Comparison of ENCODE assay signal across 13 mouse cellular contexts in genomic region chr12:98677336-98677735, GRCm38 (mm10). TPM values are rescaled to one million over a fixed set of nuclear protein-coding genes. Genes with fewer than 3 reads are reported as not detected.
A peak's percentile ranks its signal among the peaks of the same experiment; 100 is the strongest.
DNase-seq lines count a peak whose midpoint lies in the region; ATAC-seq and TF ChIP-seq lines count a peak whose summit lies in the region.
"Had no signal": no experiment of that assay in that cellular context is flagged by ENCODE, and none has a peak within 500 bp of the region (broad histone marks: within the 10 kb centered on the region; RNA-seq: fewer than 3 reads in every experiment).

No protein-coding gene starts in this region.

- H3K36me3 ChIP-seq in liver, embryonic 12.5 days = peaks cover 17% of the 10 kb centered on the region
- peaks cover 13% of the 10 kb centered on the region for H3K36me3 ChIP-seq in stomach, postnatal 0 days (ENCODE audit: control insufficient read depth, insufficient read depth, low read length)
- peaks cover 32% of the 10 kb centered on the region for H3K36me3 ChIP-seq in kidney, embryonic 16.5 days (ENCODE audit: insufficient read depth, low read length)
- peaks cover 40% of the 10 kb centered on the region for H3K36me3 ChIP-seq in hindbrain, embryonic 13.5 days

- H3K4me1 ChIP-seq in liver, embryonic 12.5 days = peaks cover 11% of the 10 kb centered on the region
- no peaks in the 10 kb centered on the region for H3K4me1 ChIP-seq in stomach, postnatal 0 days (replicated peaks; ENCODE audit: control insufficient read depth, insufficient read depth)
- H3K4me1 ChIP-seq in kidney, embryonic 16.5 days (ENCODE audit: insufficient read depth, low read length) = no peaks in the 10 kb centered on the region
- no peaks in the 10 kb centered on the region; the same call in 1 of the 2 replicates for H3K4me1 ChIP-seq in hindbrain, embryonic 13.5 days (replicated peaks)
- H3K4me1 ChIP-seq: hindbrain, embryonic 15.5 days had no signal

- no peaks in the 10 kb centered on the region for H3K9me3 ChIP-seq in liver, embryonic 12.5 days (replicated peaks)
- no peaks in the 10 kb centered on the region for H3K9me3 ChIP-seq in stomach, postnatal 0 days (ENCODE audit: control insufficient read depth, low read length)
- no peaks in the 10 kb centered on the region for H3K9me3 ChIP-seq in kidney, embryonic 16.5 days (ENCODE audit: low read length)
- no peaks in the 10 kb centered on the region for H3K9me3 ChIP-seq in hindbrain, embryonic 13.5 days
- H3K9me3 ChIP-seq: hindbrain, embryonic 15.5 days; liver, embryonic 15.5 days had no signal

- H3K9ac ChIP-seq in liver, embryonic 12.5 days = no peak overlapping the region
- no peak overlapping the region for H3K9ac ChIP-seq in stomach, postnatal 0 days (ENCODE audit: low read length)
- no peak overlapping the region for H3K9ac ChIP-seq in kidney, embryonic 16.5 days (replicated peaks; ENCODE audit: low read length)
- H3K9ac ChIP-seq in hindbrain, embryonic 13.5 days = no peak overlapping the region
- H3K9ac ChIP-seq: hindbrain, embryonic 15.5 days; liver, embryonic 15.5 days had no signal

- peak; percentile 45 for DNase-seq in CD4-positive, CD25-positive, alpha-beta regulatory T cell, adult 2 months (ENCODE audit: low read depth, low spot score)
- peak; percentile 26 for DNase-seq in c-Kit-positive CD71-negative TER-119-negative erythroid progenitor cells, embryonic 14.5 days (ENCODE audit: low read depth)
- peak; percentile 57 for DNase-seq in stomach, postnatal 0 days (ENCODE audit: low spot score)
- DNase-seq in gastrocnemius, adult 8-10 months (ENCODE audit: low spot score in 2 of 2) = no peak
- DNase-seq: adrenal gland, adult 2 months; cerebellum, adult 9-10 months had no signal

- TF ChIP-seq CTCF in stomach, postnatal 0 days (IDR thresholded peaks at IDR 0.05; ENCODE audit: low read depth) = no peak

- no peaks in the 10 kb centered on the region for H3K27me3 ChIP-seq in liver, embryonic 12.5 days (replicated peaks)
- no peaks in the 10 kb centered on the region for H3K27me3 ChIP-seq in stomach, postnatal 0 days (ENCODE audit: control insufficient read depth, insufficient read depth, low read length)
- no peaks in the 10 kb centered on the region for H3K27me3 ChIP-seq in kidney, embryonic 16.5 days (ENCODE audit: insufficient read depth, low read length)
- no peaks in the 10 kb centered on the region for H3K27me3 ChIP-seq in hindbrain, embryonic 13.5 days
- H3K27me3 ChIP-seq: hindbrain, embryonic 15.5 days; liver, embryonic 15.5 days had no signal

- H3K4me3 ChIP-seq in liver, embryonic 12.5 days = no peak overlapping the region
- no peak overlapping the region for H3K4me3 ChIP-seq in stomach, postnatal 0 days (ENCODE audit: low read depth, low read length)
- no peak overlapping the region for H3K4me3 ChIP-seq in kidney, embryonic 16.5 days (ENCODE audit: low read length)
- H3K4me3 ChIP-seq in hindbrain, embryonic 13.5 days = no peak overlapping the region
- H3K4me3 ChIP-seq: hindbrain, embryonic 15.5 days; liver, embryonic 15.5 days had no signal

- no peak for ATAC-seq in CD4-positive, CD25-positive, alpha-beta regulatory T cell, adult 4 months
- no peak for ATAC-seq in liver, embryonic 12.5 days
- no peak for ATAC-seq in stomach, postnatal 0 days (ENCODE audit: low FRiP score, low TSS enrichment)
- ATAC-seq in kidney, embryonic 16.5 days (ENCODE audit: low FRiP score, low TSS enrichment) = no peak
- ATAC-seq in hindbrain, embryonic 13.5 days (ENCODE audit: low FRiP score) = no peak

- no peak overlapping the region for H3K27ac ChIP-seq in liver, embryonic 12.5 days
- no peak overlapping the region for H3K27ac ChIP-seq in stomach, postnatal 0 days (replicated peaks)
- H3K27ac ChIP-seq in kidney, embryonic 16.5 days (ENCODE audit: low read length) = no peak overlapping the region
- H3K27ac ChIP-seq in hindbrain, embryonic 13.5 days = no peak overlapping the region
- H3K27ac ChIP-seq: hindbrain, embryonic 15.5 days; kidney, postnatal 0 days; liver, embryonic 15.5 days had no signal

- no peak for TF ChIP-seq EP300 in stomach, postnatal 0 days (optimal IDR thresholded peaks at IDR 0.05)

- 36% methylated on average over 14 of the region's 14 CpGs for WGBS in liver, embryonic 12.5 days (ENCODE audit: insufficient replicate concordance)
- 42% methylated on average over 14 of the region's 14 CpGs for WGBS in stomach, postnatal 0 days
- 48% methylated on average over 14 of the region's 14 CpGs for WGBS in kidney, embryonic 16.5 days
- 47% methylated on average over 14 of the region's 14 CpGs for WGBS in hindbrain, embryonic 13.5 days

- H3K4me2 ChIP-seq in liver, embryonic 12.5 days = peak overlapping the region; percentile 31; the same call in 1 of the 2 replicates
- H3K4me2 ChIP-seq in stomach, postnatal 0 days (replicated peaks; ENCODE audit: low read depth) = no peak overlapping the region
- H3K4me2 ChIP-seq in kidney, embryonic 16.5 days (replicated peaks; ENCODE audit: low read depth, low read length) = no peak overlapping the region
- H3K4me2 ChIP-seq in hindbrain, embryonic 13.5 days = no peak overlapping the region
- H3K4me2 ChIP-seq: hindbrain, embryonic 15.5 days; liver, embryonic 15.5 days had no signal

RNA-seq across cellular contexts. Expression of gene Spata7, which starts 49.4 kb away (rescaled TPM):
- polyA plus RNA-seq in CD4-positive, CD25-positive, alpha-beta regulatory T cell, adult 4 months (2017; shearing (Covaris generic)) = 1 to 10 TPM in 1 of 2 experiments, under 1 TPM in 1; 0.74 to 1.4 TPM
- polyA plus RNA-seq in liver, embryonic 12.5 days (2016; fragmentation: Nextera tagmentation; extraction: Ambion mirVana) = 4.2 and 4.3 TPM in 2 replicates
- polyA plus RNA-seq in stomach, postnatal 0 days (2015; fragmentation: Nextera tagmentation; extraction: Ambion mirVana) = 4.4 and 5.3 TPM in 2 replicates
- total RNA-seq in gastrocnemius, adult 8-10 months (2022) = 1 to 10 TPM; 3.0 to 4.0 (median 3.4) TPM
- 14.7 and 20.0 TPM in 2 replicates for polyA plus RNA-seq in kidney, embryonic 16.5 days (2015; fragmentation: Nextera tagmentation; extraction: Ambion mirVana)
- 30.4 and 31.3 TPM in 2 replicates for polyA plus RNA-seq in hindbrain, embryonic 13.5 days (2015; fragmentation: Nextera tagmentation; extraction: Ambion mirVana)

RNA-seq across cellular contexts. Expression of gene Ptpn21, which starts 59.9 kb away (rescaled TPM):
- polyA plus RNA-seq in CD4-positive, CD25-positive, alpha-beta regulatory T cell, adult 4 months (2017; shearing (Covaris generic)) = 1 to 10 TPM; 4.7 to 6.9 TPM
- polyA plus RNA-seq in liver, embryonic 12.5 days (2016; fragmentation: Nextera tagmentation; extraction: Ambion mirVana) = 2.4 and 2.8 TPM in 2 replicates
- 5.5 and 6.6 TPM in 2 replicates for polyA plus RNA-seq in stomach, postnatal 0 days (2015; fragmentation: Nextera tagmentation; extraction: Ambion mirVana)
- 10 to 100 TPM; 35.2 to 44.5 (median 39.7) TPM for total RNA-seq in gastrocnemius, adult 8-10 months (2022)
- polyA plus RNA-seq in kidney, embryonic 16.5 days (2015; fragmentation: Nextera tagmentation; extraction: Ambion mirVana) = 7.0 and 8.2 TPM in 2 replicates
- 4.3 and 4.7 TPM in 2 replicates for polyA plus RNA-seq in hindbrain, embryonic 13.5 days (2015; fragmentation: Nextera tagmentation; extraction: Ambion mirVana)

Comparison
In these comparisons a context has a peak if more than half of its experiments do, and no peak if none do; other contexts are left out.
1. DNase-seq: peak in CD4-positive, CD25-positive, alpha-beta regulatory T cell, adult 2 months (single experiment), c-Kit-positive CD71-negative TER-119-negative erythroid progenitor cells, embryonic 14.5 days (single experiment) and stomach, postnatal 0 days (single experiment); none in gastrocnemius, adult 8-10 months (0 of 2).